Mouse (Mus musculus) heart, embryonic 11.5 days (tissue): ENCODE data around the gene Prkca. TPM values are rescaled to one million over a fixed set of nuclear protein-coding genes. Genes with fewer than 3 reads are reported as not detected.

Experiments used
- ATAC-seq: fragments of 200-750 bp; cut with Nextera tagmentation; replicated peaks from 2 replicates; pipeline ENCODE4 v1.8.0; 2017; ENCODE audit warnings: moderate library complexity; ENCODE audit not compliant: insufficient number of reproducible peaks, low FRiP score, low TSS enrichment
- H3K27ac ChIP-seq: fragments of 300-500 bp; sonication (generic); 2 replicates; pipeline ENCODE4 v1.5.1; 2014; ENCODE audit warnings: mild to moderate bottlenecking, low read depth, low read length
- H3K27me3 ChIP-seq: fragments of 300-500 bp; sonication (generic); 2 replicates; pipeline ENCODE4 v1.6.1; 2014; ENCODE audit warnings: mild to moderate bottlenecking, low read length, mixed read lengths; ENCODE audit not compliant: control insufficient read depth, insufficient read depth
- H3K36me3 ChIP-seq: fragments of 300-500 bp; sonication (generic); 2 replicates; pipeline ENCODE4 v1.6.1; 2014; ENCODE audit warnings: mild to moderate bottlenecking, low read length, moderate library complexity, mixed read lengths; ENCODE audit not compliant: control insufficient read depth, insufficient read depth
- H3K4me1 ChIP-seq: fragments of 300-500 bp; sonication (generic); 2 replicates; pipeline ENCODE4 v1.6.1; 2014; ENCODE audit warnings: low read length; ENCODE audit not compliant: control insufficient read depth, insufficient read depth
- H3K4me2 ChIP-seq: fragments of 300-500 bp; sonication (generic); 2 replicates; pipeline ENCODE4 v1.6.1; 2014; ENCODE audit warnings: mild to moderate bottlenecking, moderate library complexity
- H3K4me3 ChIP-seq: fragments of 300-500 bp; sonication (generic); 2 replicates; pipeline ENCODE4 v1.5.1; 2014; ENCODE audit warnings: low read depth, low read length
- H3K9ac ChIP-seq: fragments of 300-500 bp; sonication (generic); 2 replicates; pipeline ENCODE4 v1.6.1; 2014; ENCODE audit warnings: mild to moderate bottlenecking, low read depth, low read length, moderate library complexity
- H3K9me3 ChIP-seq: fragments of 300-500 bp; sonication (generic); replicated peaks from 2 replicates; pipeline ENCODE4 v1.6.1; 2016; ENCODE audit warnings: low read length; ENCODE audit not compliant: control insufficient read depth
- WGBS: fragments of 180-500 bp; shearing (Covaris S2); extraction: QIAGEN DNeasy Blood & Tissue Kit; methylation state at CpG from one replicate; pipeline ENCODE4 v1.1.7; 2014; ENCODE audit not compliant: insufficient replicate concordance; 5-methylcytosine and 5-hydroxymethylcytosine counted together
- polyA plus RNA-seq: library from polyadenylated mRNA; unstranded; fragments of >200 nt; fragmentation: Nextera tagmentation; extraction: Ambion mirVana; gene quantifications from 2 replicates; pipeline ENCODE4 v1.2.1, GENCODE M21; 2014

Prkca gene
- polyA plus RNA-seq, 1 experiment from 2014 or later, result 16.9 TPM

- no peak overlapping the region for H3K9ac ChIP-seq
- no peak overlapping the region for H3K4me2 ChIP-seq
- no peak overlapping the region for H3K27ac ChIP-seq
- 62% methylated on average over 6 of the region's 6 CpGs for WGBS
- H3K4me3 ChIP-seq, result no peak overlapping the region
- ATAC-seq, result no peak
- no peaks in the 10 kb centered on the region for H3K9me3 ChIP-seq
- no peaks in the 10 kb centered on the region for H3K27me3 ChIP-seq
- H3K4me1 ChIP-seq, result 0 out of 2 replicates have a peak, but pooled peaks cover 3% of the 10 kb centered on the region
- H3K36me3 ChIP-seq, result no peaks in the 10 kb centered on the region
Observed at GRCm38 (mm10) chr11:108072606-108073243, 271.0 kb downstream of the Prkca start.

DNA sequence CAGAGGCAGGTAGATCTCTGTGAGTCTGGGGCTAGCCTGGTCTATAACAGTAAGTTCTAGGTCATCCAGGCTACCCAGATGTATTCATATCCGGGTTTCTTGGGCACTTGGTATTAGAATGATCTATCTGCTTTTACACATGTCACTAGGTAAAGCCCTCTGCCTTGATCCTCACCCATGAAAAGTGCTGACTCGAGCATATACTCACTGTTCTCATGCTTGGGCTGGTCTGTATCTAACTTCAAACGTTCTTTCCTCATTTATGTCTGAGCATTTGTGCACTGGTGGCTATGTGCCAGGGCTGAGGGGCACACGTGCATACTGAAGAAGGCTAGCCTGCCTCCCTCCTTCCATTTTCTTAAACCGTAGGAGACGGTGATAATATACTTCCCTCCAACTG is 272.5 kb downstream of the Prkca start:
- Histone ChIP-seq H3K9me3 (no peaks in the 10 kb centered on the region), H3K27ac (no peak overlapping the region), H3K4me3 (no peak overlapping the region), H3K9ac (no peak overlapping the region), H3K36me3 (no peaks in the 10 kb centered on the region), H3K27me3 (no peaks in the 10 kb centered on the region), H3K4me2 (no peak overlapping the region), H3K4me1 (0 out of 2 replicates have a peak, but pooled peaks cover 3% of the 10 kb centered on the region)
- 79% methylated on average over 6 of the region's 6 CpGs for WGBS
- ATAC-seq, result no peak

DNA sequence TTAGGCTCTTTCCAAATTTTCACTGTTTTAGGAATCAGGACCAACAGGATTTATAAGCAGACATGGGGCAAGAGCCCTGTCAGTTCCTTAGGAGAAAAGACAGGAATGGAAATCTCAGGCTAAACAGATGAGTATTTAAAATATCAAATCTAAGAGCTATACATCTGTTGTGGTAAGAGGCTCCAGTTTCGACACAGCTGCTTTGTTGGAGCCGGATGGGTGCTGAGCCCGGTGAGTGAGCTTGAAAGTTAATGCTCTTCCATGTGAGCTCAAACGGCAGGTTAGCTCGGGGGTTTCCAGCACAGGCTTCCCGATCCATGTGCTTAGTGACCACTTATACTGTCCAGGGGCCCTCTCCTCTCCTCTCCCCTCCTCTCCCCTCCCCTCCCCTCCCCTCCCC is 273.7 kb downstream of the Prkca start:
- no peak for ATAC-seq
- H3K4me2 ChIP-seq, result no peak overlapping the region
- whole genome bisulfite sequencing, result 73% methylated on average over 6 of the region's 6 CpGs

GRCm38 (mm10) chr11:108068430-108068829 is 275.3 kb downstream of the Prkca start:
- WGBS, result 78% methylated on average over 5 of the region's 5 CpGs

More for the DNA sequence above, 273.7 kb downstream of the Prkca start:
- no peaks in the 10 kb centered on the region for H3K9me3 ChIP-seq
- no peak overlapping the region for H3K27ac ChIP-seq
- no peak overlapping the region for H3K4me3 ChIP-seq
- H3K4me1 ChIP-seq, result 0 out of 2 replicates have a peak, but pooled peaks cover 3% of the 10 kb centered on the region
- H3K9ac ChIP-seq, result no peak overlapping the region
- H3K36me3 ChIP-seq, result no peaks in the 10 kb centered on the region
- no peaks in the 10 kb centered on the region for H3K27me3 ChIP-seq

GRCm38 (mm10) chr11:108067161-108067560 is 276.6 kb downstream of the Prkca start:
- no peaks in the 10 kb centered on the region for H3K9me3 ChIP-seq

More at GRCm38 (mm10) chr11:108068430-108068829, 275.3 kb downstream of the Prkca start:
- no peak for ATAC-seq
- no peaks in the 10 kb centered on the region for H3K9me3 ChIP-seq
- H3K4me2 ChIP-seq, result no peak overlapping the region
- H3K36me3 ChIP-seq, result no peaks in the 10 kb centered on the region
- H3K27ac ChIP-seq, result no peak overlapping the region
- no peak overlapping the region for H3K4me3 ChIP-seq
- H3K27me3 ChIP-seq, result no peaks in the 10 kb centered on the region
- H3K4me1 ChIP-seq, result no peaks in the 10 kb centered on the region
- H3K9ac ChIP-seq, result no peak overlapping the region

GRCm38 (mm10) chr11:108064401-108064800 is 279.3 kb downstream of the Prkca start:
- H3K4me2 ChIP-seq, result no peak overlapping the region
- no peak for ATAC-seq
- H3K9ac ChIP-seq, result no peak overlapping the region
- no peaks in the 10 kb centered on the region for H3K36me3 ChIP-seq
- no peaks in the 10 kb centered on the region for H3K27me3 ChIP-seq
- no peak overlapping the region for H3K4me3 ChIP-seq
- WGBS, result 77% methylated on average over 3 of the region's 3 CpGs
- H3K9me3 ChIP-seq, result no peaks in the 10 kb centered on the region
- H3K27ac ChIP-seq, result no peak overlapping the region
- H3K4me1 ChIP-seq, result no peaks in the 10 kb centered on the region

More at GRCm38 (mm10) chr11:108067161-108067560, 276.6 kb downstream of the Prkca start:
- no peaks in the 10 kb centered on the region for H3K4me1 ChIP-seq
- WGBS, result 88% methylated on average over 7 of the region's 7 CpGs
- H3K4me3 ChIP-seq, result no peak overlapping the region
- H3K36me3 ChIP-seq, result no peaks in the 10 kb centered on the region
- no peak overlapping the region for H3K9ac ChIP-seq
- no peak for ATAC-seq
- no peaks in the 10 kb centered on the region for H3K27me3 ChIP-seq
- no peak overlapping the region for H3K27ac ChIP-seq
- no peak overlapping the region for H3K4me2 ChIP-seq

GRCm38 (mm10) chr11:108063096-108063495 is 280.6 kb downstream of the Prkca start:
- ATAC-seq, result no peak
- no peaks in the 10 kb centered on the region for H3K4me1 ChIP-seq
- H3K27ac ChIP-seq, result no peak overlapping the region
- H3K27me3 ChIP-seq, result no peaks in the 10 kb centered on the region
- no peak overlapping the region for H3K4me2 ChIP-seq
- H3K9ac ChIP-seq, result 0 out of 2 replicates have a peak overlapping the region, but pooled peaks have one; percentile 10
- WGBS, result 69% methylated on average over 8 of the region's 8 CpGs
- H3K4me3 ChIP-seq, result no peak overlapping the region
- no peaks in the 10 kb centered on the region for H3K9me3 ChIP-seq
- H3K36me3 ChIP-seq, result no peaks in the 10 kb centered on the region

DNA sequence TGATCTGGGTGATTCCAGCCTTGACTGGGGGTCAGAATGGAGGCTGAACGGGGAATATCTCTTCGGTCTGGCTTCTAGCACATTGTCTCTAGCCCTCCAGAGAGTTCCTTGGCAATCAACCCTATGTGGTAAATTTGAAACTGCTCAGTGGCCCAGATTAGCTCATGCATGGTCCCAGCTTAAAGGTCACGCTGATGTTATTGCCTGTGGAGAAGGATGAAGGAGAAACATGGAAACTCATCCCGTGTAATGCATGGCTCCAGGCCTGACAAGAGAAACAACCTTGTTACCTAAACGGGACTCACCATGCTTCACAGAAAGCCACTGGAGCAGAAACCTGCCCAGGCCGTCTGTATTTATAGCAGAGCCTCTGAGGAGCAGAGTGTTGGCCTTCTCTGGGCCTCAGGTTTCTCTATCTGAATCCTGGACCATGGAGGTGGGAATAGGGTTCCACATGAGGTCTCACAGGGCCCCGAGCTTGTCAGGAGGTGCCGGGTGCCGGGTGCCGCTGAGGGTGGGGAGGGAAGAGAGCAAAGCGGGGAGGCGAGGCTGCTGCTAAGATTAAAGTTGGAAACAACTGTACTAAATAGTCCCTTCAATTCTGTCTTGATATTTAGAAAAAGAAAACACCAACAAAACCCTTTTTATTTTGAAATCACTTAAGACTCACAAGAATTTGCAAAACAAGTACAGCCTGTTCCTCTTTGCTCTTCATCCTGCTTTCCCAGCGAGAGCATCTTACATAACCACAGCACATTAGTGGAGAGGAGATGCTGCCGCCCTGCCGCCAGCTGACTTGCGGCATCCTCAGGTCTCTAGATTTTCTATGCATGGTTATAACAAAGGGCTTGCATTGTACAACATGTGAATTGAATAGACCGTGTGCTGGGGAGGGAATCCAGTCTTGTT is 281.9 kb downstream of the Prkca start:
- 88% methylated on average over 17 of the region's 17 CpGs for WGBS
- Histone ChIP-seq H3K9ac (no peak overlapping the region), H3K4me2 (no peak overlapping the region), H3K27me3 (no peaks in the 10 kb centered on the region), H3K27ac (no peak overlapping the region), H3K36me3 (no peaks in the 10 kb centered on the region), H3K9me3 (no peaks in the 10 kb centered on the region), H3K4me1 (no peaks in the 10 kb centered on the region), H3K4me3 (no peak overlapping the region)
- ATAC-seq, result no peak
